Mouse (Mus musculus) intestine, embryonic 15.5 days (tissue): ENCODE results near the gene Sorcs3. TPM values are rescaled to one million over a fixed set of nuclear protein-coding genes. Genes with fewer than 3 reads are reported as not detected.

Experiments
- ATAC-seq: fragments of 200-750 bp; cut with Nextera tagmentation; 2 replicates; pipeline ENCODE4 v1.8.0; 2017; ENCODE audit warnings: moderate TSS enrichment, moderate library complexity
- H3K27ac ChIP-seq: fragments of 300-500 bp; sonication (generic); 2 replicates; pipeline ENCODE4 v1.5.1; 2015; ENCODE audit warnings: mild to moderate bottlenecking, inconsistent platforms
- H3K27me3 ChIP-seq: fragments of 300-500 bp; sonication (generic); replicated peaks from 2 replicates; pipeline ENCODE4 v1.6.1; 2015; ENCODE audit warnings: inconsistent platforms
- H3K36me3 ChIP-seq: fragments of 300-500 bp; sonication (generic); 2 replicates; pipeline ENCODE4 v1.6.1; 2015; ENCODE audit warnings: inconsistent platforms
- H3K4me1 ChIP-seq: fragments of 300-500 bp; sonication (generic); replicated peaks from 2 replicates; pipeline ENCODE4 v1.6.1; 2015; ENCODE audit warnings: inconsistent platforms
- H3K4me2 ChIP-seq: fragments of 300-500 bp; sonication (generic); replicated peaks from 2 replicates; pipeline ENCODE4 v1.6.1; 2015; ENCODE audit warnings: mild to moderate bottlenecking, inconsistent platforms
- H3K4me3 ChIP-seq: fragments of 300-500 bp; sonication (generic); replicated peaks from 2 replicates; pipeline ENCODE4 v1.5.1; 2015; ENCODE audit warnings: inconsistent platforms
- H3K9ac ChIP-seq: fragments of 300-500 bp; sonication (generic); 2 replicates; pipeline ENCODE4 v1.6.1; 2015; ENCODE audit warnings: inconsistent platforms
- H3K9me3 ChIP-seq: fragments of 300-500 bp; sonication (generic); 2 replicates; pipeline ENCODE4 v1.6.1; 2016; ENCODE audit warnings: inconsistent platforms
- whole genome bisulfite sequencing: fragments of 180-500 bp; shearing (Covaris S2); methylation state at CpG from one replicate; pipeline ENCODE4 v1.1.7; 2015; 5-methylcytosine and 5-hydroxymethylcytosine counted together
- polyA plus RNA-seq: library from polyadenylated mRNA; unstranded; fragments of >200 nt; fragmentation: Nextera tagmentation; extraction: Ambion mirVana; gene quantifications from 2 replicates; pipeline ENCODE4 v1.2.1, GENCODE M21; 2015

The Sorcs3 gene
- polyA plus RNA-seq, 1 experiment from 2014 or later, result 0.89 TPM

- H3K36me3 ChIP-seq, result no peaks in the 10 kb centered on the region
- H3K27ac ChIP-seq, result no peak overlapping the region
- H3K9me3 ChIP-seq, result no peaks in the 10 kb centered on the region
- H3K27me3 ChIP-seq, result no peaks in the 10 kb centered on the region
- no peak for ATAC-seq
- H3K4me2 ChIP-seq, result no peak overlapping the region
- 55% methylated on average over 3 of the region's 3 CpGs for WGBS
- H3K4me3 ChIP-seq, result no peak overlapping the region
- no peak overlapping the region for H3K9ac ChIP-seq
- no peaks in the 10 kb centered on the region for H3K4me1 ChIP-seq
These were observed 277.1 kb downstream of the Sorcs3 start for GRCm38 (mm10) chr19:48482946-48483345.

- Histone ChIP-seq H3K27ac (no peak overlapping the region), H3K9me3 (no peaks in the 10 kb centered on the region), H3K4me3 (no peak overlapping the region), H3K27me3 (no peaks in the 10 kb centered on the region), H3K4me2 (no peak overlapping the region), H3K9ac (no peak overlapping the region), H3K4me1 (no peaks in the 10 kb centered on the region), H3K36me3 (no peaks in the 10 kb centered on the region)
- ATAC-seq, result no peak
- WGBS, result 42% methylated on average over 3 of the region's 3 CpGs
These were observed 285.3 kb downstream of the Sorcs3 start for GRCm38 (mm10) chr19:48491111-48491510.

GRCm38 (mm10) chr19:48503896-48504620, 298.2 kb downstream of the Sorcs3 start:
- Histone ChIP-seq H3K9ac (no peak overlapping the region), H3K9me3 (no peaks in the 10 kb centered on the region), H3K4me2 (no peak overlapping the region), H3K27ac (no peak overlapping the region), H3K27me3 (no peaks in the 10 kb centered on the region), H3K36me3 (no peaks in the 10 kb centered on the region), H3K4me3 (no peak overlapping the region), H3K4me1 (no peaks in the 10 kb centered on the region)
- ATAC-seq, result no peak
- WGBS, result 48% methylated on average over 2 of the region's 2 CpGs

- Histone ChIP-seq H3K4me2 (no peak overlapping the region), H3K4me3 (no peak overlapping the region), H3K27ac (no peak overlapping the region), H3K9me3 (no peaks in the 10 kb centered on the region), H3K4me1 (no peaks in the 10 kb centered on the region; the same call in 1 of the 2 replicates), H3K27me3 (no peaks in the 10 kb centered on the region), H3K36me3 (no peaks in the 10 kb centered on the region), H3K9ac (no peak overlapping the region)
- 93% methylated on average over 7 of the region's 7 CpGs for WGBS
- no peak for ATAC-seq
These were observed 318.0 kb downstream of the Sorcs3 start for GRCm38 (mm10) chr19:48523803-48524202.

- Histone ChIP-seq H3K36me3 (no peaks in the 10 kb centered on the region), H3K27ac (no peak overlapping the region), H3K4me1 (no peaks in the 10 kb centered on the region; the same call in 1 of the 2 replicates), H3K4me3 (no peak overlapping the region), H3K27me3 (no peaks in the 10 kb centered on the region), H3K9ac (no peak overlapping the region), H3K9me3 (no peaks in the 10 kb centered on the region), H3K4me2 (no peak overlapping the region)
- ATAC-seq, result no peak
- 26% methylated on average over 9 of the region's 9 CpGs for WGBS
These were observed 318.8 kb downstream of the Sorcs3 start for GRCm38 (mm10) chr19:48524527-48525214.

- Histone ChIP-seq H3K4me1 (no peaks in the 10 kb centered on the region), H3K27me3 (no peaks in the 10 kb centered on the region), H3K4me3 (no peak overlapping the region), H3K27ac (no peak overlapping the region), H3K36me3 (no peaks in the 10 kb centered on the region), H3K4me2 (no peak overlapping the region), H3K9ac (no peak overlapping the region), H3K9me3 (no peaks in the 10 kb centered on the region)
- WGBS, result 77% methylated on average over 4 of the region's 4 CpGs
- ATAC-seq, result no peak
These were observed 327.8 kb downstream of the Sorcs3 start for GRCm38 (mm10) chr19:48533582-48533981.

GRCm38 (mm10) chr19:48544294-48544693, 338.5 kb downstream of the Sorcs3 start:
- ATAC-seq, result no peak

GRCm38 (mm10) chr19:48545421-48546132, 339.8 kb downstream of the Sorcs3 start:
- Histone ChIP-seq H3K9ac (no peak overlapping the region), H3K36me3 (no peaks in the 10 kb centered on the region), H3K4me1 (no peaks in the 10 kb centered on the region), H3K9me3 (no peaks in the 10 kb centered on the region), H3K4me3 (no peak overlapping the region), H3K27me3 (no peaks in the 10 kb centered on the region), H3K27ac (no peak overlapping the region), H3K4me2 (no peak overlapping the region)
- no peak for ATAC-seq
- 89% methylated on average over 7 of the region's 7 CpGs for WGBS

More at GRCm38 (mm10) chr19:48544294-48544693, 338.5 kb downstream of the Sorcs3 start:
- Histone ChIP-seq H3K27ac (no peak overlapping the region), H3K4me3 (no peak overlapping the region), H3K36me3 (no peaks in the 10 kb centered on the region), H3K9me3 (no peaks in the 10 kb centered on the region), H3K9ac (no peak overlapping the region), H3K27me3 (no peaks in the 10 kb centered on the region), H3K4me2 (no peak overlapping the region), H3K4me1 (no peaks in the 10 kb centered on the region)

GRCm38 (mm10) chr19:48546133-48546448, 340.3 kb downstream of the Sorcs3 start:
- Histone ChIP-seq H3K9ac (no peak overlapping the region), H3K36me3 (no peaks in the 10 kb centered on the region), H3K27ac (no peak overlapping the region), H3K4me1 (no peaks in the 10 kb centered on the region), H3K27me3 (no peaks in the 10 kb centered on the region), H3K9me3 (no peaks in the 10 kb centered on the region), H3K4me2 (no peak overlapping the region), H3K4me3 (no peak overlapping the region)
- 86% methylated on average over 2 of the region's 2 CpGs for WGBS
- no peak for ATAC-seq

- Histone ChIP-seq H3K27ac (no peak overlapping the region), H3K27me3 (no peaks in the 10 kb centered on the region), H3K9me3 (no peaks in the 10 kb centered on the region), H3K9ac (no peak overlapping the region), H3K36me3 (no peaks in the 10 kb centered on the region), H3K4me2 (no peak overlapping the region), H3K4me3 (no peak overlapping the region), H3K4me1 (no peaks in the 10 kb centered on the region)
- 44% methylated on average over 9 of the region's 9 CpGs for WGBS
- ATAC-seq, result no peak
These were observed 342.5 kb downstream of the Sorcs3 start for GRCm38 (mm10) chr19:48548143-48548881.

GRCm38 (mm10) chr19:48559432-48559831, 353.6 kb downstream of the Sorcs3 start:
- ATAC-seq, result no peak
- H3K36me3 ChIP-seq, result no peaks in the 10 kb centered on the region
- no peaks in the 10 kb centered on the region for H3K4me1 ChIP-seq
- H3K27ac ChIP-seq, result no peak overlapping the region
- no peaks in the 10 kb centered on the region for H3K27me3 ChIP-seq
- WGBS, result 63% methylated on average over 2 of the region's 2 CpGs
- H3K4me3 ChIP-seq, result no peak overlapping the region
- no peak overlapping the region for H3K4me2 ChIP-seq
- H3K9me3 ChIP-seq, result no peaks in the 10 kb centered on the region
- H3K9ac ChIP-seq, result no peak overlapping the region

- Histone ChIP-seq H3K36me3 (no peaks in the 10 kb centered on the region), H3K4me1 (no peaks in the 10 kb centered on the region), H3K4me2 (no peak overlapping the region), H3K27ac (no peak overlapping the region), H3K4me3 (no peak overlapping the region), H3K9me3 (no peaks in the 10 kb centered on the region), H3K27me3 (no peaks in the 10 kb centered on the region), H3K9ac (no peak overlapping the region)
- 76% methylated on average over 1 of the region's 1 CpGs for WGBS
- no peak for ATAC-seq
These were observed 369.9 kb downstream of the Sorcs3 start for GRCm38 (mm10) chr19:48575736-48576135.
